Mouse (Mus musculus): ENCODE results near the gene Atp7a.

GRCm38 (mm10) chrX:106171853-106172154, 144.7 kb downstream of the Atp7a start:
- no peak for TF ChIP-seq MYOD1 (IDR thresholded peaks at IDR 0.05; ENCODE audit: control insufficient read depth in 1 of 3, insufficient read length in 2 of 3, low read depth in 2 of 3)
- TF ChIP-seq POLR2A (IDR thresholded peaks at IDR 0.05; ENCODE audit: insufficient read length, low read depth): no peak
- TF ChIP-seq SRF (IDR thresholded peaks at IDR 0.05; ENCODE audit: control insufficient read depth, insufficient read length, low read depth): no peak
- TF ChIP-seq USF1 (IDR thresholded peaks at IDR 0.05; ENCODE audit: low read depth): no peak
- TF ChIP-seq MAX (IDR thresholded peaks at IDR 0.05; ENCODE audit: low read depth): no peak
- TF ChIP-seq E2F4 (IDR thresholded peaks at IDR 0.05; ENCODE audit: insufficient read depth): no peak
- no peak for TF ChIP-seq CEBPB (IDR thresholded peaks at IDR 0.05; ENCODE audit: insufficient read depth, poor library complexity, severe bottlenecking)
- no peak for TF ChIP-seq TCF12 (IDR thresholded peaks at IDR 0.05; ENCODE audit: insufficient read depth, poor library complexity, severe bottlenecking)
- no peak for TF ChIP-seq POLR2AphosphoS2 (IDR thresholded peaks at IDR 0.05; ENCODE audit: insufficient read length, low read depth)
- TF ChIP-seq MYOG (IDR thresholded peaks at IDR 0.05; ENCODE audit: control insufficient read depth in 1 of 3, insufficient read depth in 1 of 3, insufficient read length in 2 of 3, low read depth in 2 of 3): no peak

Data from myocyte (in vitro differentiated cells).